Mouse (Mus musculus) midbrain, embryonic 14.5 days (tissue): Measurements from ENCODE around the gene Mdfi. TPM values are rescaled to one million over a fixed set of nuclear protein-coding genes. Genes with fewer than 3 reads are reported as not detected.

Experiments used
- ATAC-seq: fragments of 200-750 bp; cut with Nextera tagmentation; 2 replicates; pipeline ENCODE4 v1.8.0; 2017; ENCODE audit warnings: moderate number of reproducible peaks, moderate library complexity; ENCODE audit not compliant: low FRiP score, low TSS enrichment
- DNase-seq: peaks from one replicate; pipeline ENCODE4 v3.0.0-alpha.2; 2015
- H3K27ac ChIP-seq: fragments of 300-500 bp; sonication (generic); replicated peaks from 2 replicates; pipeline ENCODE4 v1.5.1; 2014; ENCODE audit warnings: mild to moderate bottlenecking, low read depth, low read length, moderate library complexity
- H3K27me3 ChIP-seq: fragments of 300-500 bp; sonication (generic); 2 replicates; pipeline ENCODE4 v1.6.1; 2014; ENCODE audit warnings: low read length, control low read depth, mixed read lengths; ENCODE audit not compliant: control insufficient read depth, insufficient read depth
- H3K36me3 ChIP-seq: fragments of 300-500 bp; sonication (generic); 2 replicates; pipeline ENCODE4 v1.6.1; 2014; ENCODE audit warnings: low read length, control low read depth; ENCODE audit not compliant: control insufficient read depth, insufficient read depth
- H3K4me1 ChIP-seq: fragments of 300-500 bp; sonication (generic); 2 replicates; pipeline ENCODE4 v1.6.1; 2014; ENCODE audit warnings: mild to moderate bottlenecking, antibody characterized with exemption, low read length, control low read depth; ENCODE audit not compliant: control insufficient read depth, insufficient read depth
- H3K4me2 ChIP-seq: fragments of 300-500 bp; sonication (generic); 2 replicates; pipeline ENCODE4 v1.6.1; 2014; ENCODE audit warnings: mild to moderate bottlenecking, low read length, moderate library complexity
- H3K4me3 ChIP-seq: fragments of 300-500 bp; sonication (generic); replicated peaks from 2 replicates; pipeline ENCODE4 v1.5.1; 2014; ENCODE audit warnings: low read depth, low read length
- H3K9ac ChIP-seq: fragments of 300-500 bp; sonication (generic); replicated peaks from 2 replicates; pipeline ENCODE4 v1.6.1; 2014; ENCODE audit warnings: mild to moderate bottlenecking, low read length, moderate library complexity
- H3K9me3 ChIP-seq: fragments of 300-500 bp; sonication (generic); 2 replicates; pipeline ENCODE4 v1.6.1; 2016; ENCODE audit warnings: low read length, control low read depth, mixed read lengths; ENCODE audit not compliant: control insufficient read depth
- WGBS: fragments of 180-500 bp; shearing (Covaris S2); extraction: QIAGEN DNeasy Blood & Tissue Kit; methylation state at CpG from one replicate; pipeline ENCODE4 v1.1.7; 2014; 5-methylcytosine and 5-hydroxymethylcytosine counted together
- polyA plus RNA-seq: library from polyadenylated mRNA; unstranded; fragments of >200 nt; fragmentation: Nextera tagmentation; extraction: Ambion mirVana; gene quantifications from 2 replicates; pipeline ENCODE4 v1.2.1, GENCODE M21; 2014

Mdfi gene
- polyA plus RNA-seq, 1 experiment from 2014 or later, result 8.3 TPM

DNA sequence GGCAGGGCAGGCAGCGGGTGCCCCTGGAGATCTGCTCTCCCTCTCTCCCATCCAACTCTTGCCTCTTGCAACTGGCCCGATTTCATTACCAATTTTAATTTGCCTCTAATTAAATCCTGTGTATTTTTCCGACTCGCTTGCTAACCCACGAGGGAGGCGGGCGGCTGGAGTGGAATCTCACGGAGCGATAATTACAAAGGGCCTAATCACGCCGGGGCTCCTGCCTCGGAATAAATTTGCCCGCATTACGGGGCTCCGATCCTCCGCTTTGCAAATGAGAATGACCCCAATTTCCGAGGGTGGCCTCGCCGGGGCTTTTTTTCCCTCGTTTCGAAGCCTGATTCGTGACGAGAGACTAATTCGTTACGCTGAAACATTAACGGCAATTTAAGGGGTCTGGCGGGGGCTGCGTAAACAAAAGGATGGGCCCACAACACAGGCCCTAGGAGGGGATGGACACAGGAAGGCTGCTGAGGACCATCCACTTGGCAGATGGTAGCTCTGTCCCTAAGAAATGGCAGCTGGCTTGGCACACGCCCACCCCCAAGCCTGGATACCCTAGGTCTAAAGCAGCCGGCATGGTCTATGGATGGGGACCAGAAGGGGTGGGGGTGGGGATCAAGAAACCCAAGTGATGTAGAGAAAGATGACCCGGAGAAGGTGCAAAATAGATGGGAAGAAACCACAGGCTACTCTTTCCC is 38.0 kb upstream of the Mdfi start:
- 29% methylated on average over 31 of the region's 31 CpGs for WGBS
- Histone ChIP-seq H3K36me3 (peaks cover 48% of the 10 kb centered on the region), H3K9me3 (no peaks in the 10 kb centered on the region), H3K4me3 (no peak overlapping the region), H3K9ac (peak overlapping the region; percentile 16; the same call in 1 of the 2 replicates), H3K4me1 (peaks cover 44% of the 10 kb centered on the region), H3K27me3 (no peaks in the 10 kb centered on the region), H3K27ac (peak overlapping the region; percentile 87), H3K4me2 (peak overlapping the region; percentile 29)
- DNase-seq, result peak; percentile 87
- ATAC-seq, result peak; percentile 47; the same call in 1 of the 2 replicates

GRCm38 (mm10) chr17:47869874-47870273 is 35.4 kb upstream of the Mdfi start:
- Histone ChIP-seq H3K9ac (no peak overlapping the region), H3K9me3 (no peaks in the 10 kb centered on the region), H3K4me2 (no peak overlapping the region), H3K27me3 (no peaks in the 10 kb centered on the region), H3K4me3 (no peak overlapping the region), H3K4me1 (peaks cover 29% of the 10 kb centered on the region), H3K36me3 (peaks cover 41% of the 10 kb centered on the region), H3K27ac (no peak overlapping the region)
- DNase-seq, result no peak
- ATAC-seq, result no peak
- 95% methylated on average over 10 of the region's 10 CpGs for WGBS

DNA sequence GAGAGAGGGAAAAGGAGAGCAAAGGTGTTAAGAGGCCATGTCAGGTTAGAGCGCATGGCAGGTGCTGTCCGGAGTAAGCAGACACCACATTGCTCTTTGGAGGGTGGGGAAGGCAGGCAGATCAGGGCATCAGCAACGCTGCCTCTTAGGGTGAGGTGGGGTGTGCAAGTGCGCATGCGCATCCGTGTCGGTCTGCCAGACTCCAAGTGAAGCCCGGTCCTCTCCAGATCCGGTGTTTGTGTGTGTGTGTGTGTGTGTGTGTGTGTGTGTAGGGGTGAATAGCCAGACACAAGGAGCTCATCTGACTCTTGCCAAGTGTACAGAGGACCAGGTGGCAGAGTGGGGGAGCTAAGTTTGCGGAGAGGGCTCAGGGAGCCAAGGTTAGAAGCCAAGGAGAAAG is 31.5 kb upstream of the Mdfi start:
- DNase-seq (no peak), ATAC-seq (no peak)
- H3K4me1 ChIP-seq, result no peaks in the 10 kb centered on the region
- 65% methylated on average over 10 of the region's 10 CpGs for WGBS
- no peaks in the 10 kb centered on the region for H3K9me3 ChIP-seq
- no peaks in the 10 kb centered on the region for H3K27me3 ChIP-seq
- no peak overlapping the region for H3K27ac ChIP-seq
- no peak overlapping the region for H3K9ac ChIP-seq
- no peak overlapping the region for H3K4me2 ChIP-seq
- no peak overlapping the region for H3K4me3 ChIP-seq
- peaks cover 29% of the 10 kb centered on the region for H3K36me3 ChIP-seq

DNA sequence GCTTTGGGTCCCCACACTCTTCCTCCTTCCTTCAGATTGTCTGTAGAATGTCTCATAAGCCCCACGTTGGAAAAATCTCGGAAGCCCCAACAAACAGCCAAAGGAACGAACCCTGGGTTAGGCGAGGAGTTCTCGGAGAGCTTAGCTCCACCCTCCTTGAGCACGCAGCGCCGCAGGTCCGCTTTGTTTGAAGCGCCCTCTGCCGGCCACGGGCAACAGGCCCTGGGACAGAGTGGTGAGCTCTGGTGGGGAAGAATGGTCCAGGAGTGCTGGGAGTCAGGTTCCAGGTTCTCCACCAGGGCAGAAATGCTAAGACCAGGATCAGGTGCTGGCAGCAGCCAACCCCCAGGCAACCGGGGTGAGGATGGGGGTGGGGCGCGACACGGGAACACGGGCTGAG is 30.0 kb upstream of the Mdfi start:
- H3K36me3 ChIP-seq, result peaks cover 13% of the 10 kb centered on the region
- no peaks in the 10 kb centered on the region for H3K4me1 ChIP-seq
- H3K27me3 ChIP-seq, result no peaks in the 10 kb centered on the region
- DNase-seq, result peak; percentile 87
- H3K9ac ChIP-seq, result no peak overlapping the region
- 7% methylated on average over 17 of the region's 17 CpGs for WGBS
- H3K27ac ChIP-seq, result 0 out of 2 replicates have a peak overlapping the region, but pooled peaks have one; percentile 41
- H3K4me3 ChIP-seq, result no peak overlapping the region
- peak overlapping the region; percentile 24; the same call in 1 of the 2 replicates for H3K4me2 ChIP-seq
- peak; percentile 75 for ATAC-seq
- H3K9me3 ChIP-seq, result no peaks in the 10 kb centered on the region

DNA sequence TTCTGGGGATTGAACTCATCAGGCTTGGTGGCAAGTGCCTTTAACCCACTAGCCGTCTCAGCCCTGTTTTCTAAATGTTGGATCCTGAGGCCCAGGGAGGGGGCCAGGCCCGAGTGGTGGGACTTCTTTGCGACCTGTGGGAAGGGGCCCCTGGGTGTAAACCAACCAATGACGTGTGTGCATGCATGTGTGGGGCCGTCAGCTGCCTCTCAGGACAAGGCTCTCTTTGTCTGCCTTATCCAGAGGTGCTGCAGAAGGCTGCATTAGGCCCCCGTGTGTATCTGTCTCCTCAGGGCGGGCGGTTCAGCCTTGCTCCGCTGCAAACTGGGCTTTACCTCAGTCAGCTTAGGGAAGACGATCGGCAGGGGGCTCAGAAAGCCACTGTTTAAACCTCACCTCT is 28.9 kb upstream of the Mdfi start:
- H3K9me3 ChIP-seq, result no peaks in the 10 kb centered on the region
- H3K4me2 ChIP-seq, result no peak overlapping the region
- no peaks in the 10 kb centered on the region for H3K4me1 ChIP-seq
- DNase-seq, result no peak
- no peak for ATAC-seq
- no peak overlapping the region for H3K27ac ChIP-seq
- H3K36me3 ChIP-seq, result peaks cover 7% of the 10 kb centered on the region; the same call in 1 of the 2 replicates
- H3K9ac ChIP-seq, result no peak overlapping the region
- 11% methylated on average over 11 of the region's 11 CpGs for WGBS
- H3K27me3 ChIP-seq, result no peaks in the 10 kb centered on the region
- H3K4me3 ChIP-seq, result no peak overlapping the region

- H3K27me3 ChIP-seq, result no peaks in the 10 kb centered on the region
- no peak for ATAC-seq
- H3K4me3 ChIP-seq, result no peak overlapping the region
- no peak overlapping the region for H3K9ac ChIP-seq
- H3K27ac ChIP-seq, result no peak overlapping the region
- H3K4me1 ChIP-seq, result no peaks in the 10 kb centered on the region
- no peak for DNase-seq
- no peak overlapping the region for H3K4me2 ChIP-seq
- H3K9me3 ChIP-seq, result no peaks in the 10 kb centered on the region
- H3K36me3 ChIP-seq, result peaks cover 3% of the 10 kb centered on the region; the same call in 1 of the 2 replicates
- WGBS, result 53% methylated on average over 4 of the region's 4 CpGs
Measured at GRCm38 (mm10) chr17:47863023-47863422, 28.5 kb upstream of the Mdfi start.

- Histone ChIP-seq H3K27me3 (no peaks in the 10 kb centered on the region), H3K27ac (no peak overlapping the region), H3K36me3 (no peaks in the 10 kb centered on the region), H3K4me1 (no peaks in the 10 kb centered on the region), H3K9ac (no peak overlapping the region), H3K4me3 (no peak overlapping the region), H3K4me2 (no peak overlapping the region), H3K9me3 (0 out of 2 replicates have a peak, but pooled peaks cover 4% of the 10 kb centered on the region)
- ATAC-seq (no peak), DNase-seq (no peak)
- WGBS, result 80% methylated on average over 4 of the region's 4 CpGs
Measured at GRCm38 (mm10) chr17:47855544-47855943, 21.1 kb upstream of the Mdfi start.

DNA sequence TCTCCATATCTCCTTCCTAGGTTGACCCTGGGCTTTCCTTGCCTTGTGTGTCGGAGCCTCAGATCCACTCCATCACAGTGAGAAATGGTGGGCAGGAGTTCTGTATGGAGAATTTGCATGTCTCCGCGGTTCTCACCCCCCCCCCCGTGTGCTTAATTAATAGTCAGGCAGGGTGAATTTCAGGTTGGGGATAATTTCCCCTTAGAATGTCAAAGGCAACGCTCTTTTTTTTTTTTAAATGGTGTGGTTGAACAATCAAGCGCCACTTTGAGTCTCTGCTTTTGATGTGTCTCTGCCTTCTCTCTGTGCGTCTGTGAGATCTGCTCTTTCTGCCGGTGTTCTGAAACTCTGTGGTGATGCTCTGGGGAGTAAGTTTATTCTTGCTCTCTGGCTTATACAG is 20.4 kb upstream of the Mdfi start:
- ATAC-seq (no peak), DNase-seq (no peak)
- no peaks in the 10 kb centered on the region for H3K4me1 ChIP-seq
- no peak overlapping the region for H3K4me2 ChIP-seq
- 0 out of 2 replicates have a peak, but pooled peaks cover 4% of the 10 kb centered on the region for H3K9me3 ChIP-seq
- WGBS, result 83% methylated on average over 8 of the region's 8 CpGs
- no peaks in the 10 kb centered on the region for H3K36me3 ChIP-seq
- no peak overlapping the region for H3K4me3 ChIP-seq
- H3K9ac ChIP-seq, result no peak overlapping the region
- no peak overlapping the region for H3K27ac ChIP-seq
- H3K27me3 ChIP-seq, result no peaks in the 10 kb centered on the region

- Histone ChIP-seq H3K9ac (no peak overlapping the region), H3K4me2 (no peak overlapping the region), H3K36me3 (no peaks in the 10 kb centered on the region), H3K4me1 (no peaks in the 10 kb centered on the region), H3K4me3 (no peak overlapping the region), H3K27me3 (no peaks in the 10 kb centered on the region), H3K9me3 (0 out of 2 replicates have a peak, but pooled peaks cover 4% of the 10 kb centered on the region), H3K27ac (no peak overlapping the region)
- ATAC-seq (no peak), DNase-seq (no peak)
- whole genome bisulfite sequencing, result 96% methylated on average over 4 of the region's 4 CpGs
Measured at GRCm38 (mm10) chr17:47853760-47854159, 19.3 kb upstream of the Mdfi start.
